Mouse (Mus musculus): ENCODE measurements around the gene Zdhhc11. TPM values are rescaled to one million over a fixed set of nuclear protein-coding genes. Genes with fewer than 3 reads are reported as not detected.
A peak's percentile ranks its signal among the peaks of the same experiment; 100 is the strongest.
"Not testable (repeated sequence)": the region's sequence is repeated elsewhere in the genome, so short reads cannot be mapped to it uniquely, and the experiment has no call there.

Zdhhc11 gene
- polyA plus RNA-seq, 1 experiment from 2014 or later: not detected

DNA sequence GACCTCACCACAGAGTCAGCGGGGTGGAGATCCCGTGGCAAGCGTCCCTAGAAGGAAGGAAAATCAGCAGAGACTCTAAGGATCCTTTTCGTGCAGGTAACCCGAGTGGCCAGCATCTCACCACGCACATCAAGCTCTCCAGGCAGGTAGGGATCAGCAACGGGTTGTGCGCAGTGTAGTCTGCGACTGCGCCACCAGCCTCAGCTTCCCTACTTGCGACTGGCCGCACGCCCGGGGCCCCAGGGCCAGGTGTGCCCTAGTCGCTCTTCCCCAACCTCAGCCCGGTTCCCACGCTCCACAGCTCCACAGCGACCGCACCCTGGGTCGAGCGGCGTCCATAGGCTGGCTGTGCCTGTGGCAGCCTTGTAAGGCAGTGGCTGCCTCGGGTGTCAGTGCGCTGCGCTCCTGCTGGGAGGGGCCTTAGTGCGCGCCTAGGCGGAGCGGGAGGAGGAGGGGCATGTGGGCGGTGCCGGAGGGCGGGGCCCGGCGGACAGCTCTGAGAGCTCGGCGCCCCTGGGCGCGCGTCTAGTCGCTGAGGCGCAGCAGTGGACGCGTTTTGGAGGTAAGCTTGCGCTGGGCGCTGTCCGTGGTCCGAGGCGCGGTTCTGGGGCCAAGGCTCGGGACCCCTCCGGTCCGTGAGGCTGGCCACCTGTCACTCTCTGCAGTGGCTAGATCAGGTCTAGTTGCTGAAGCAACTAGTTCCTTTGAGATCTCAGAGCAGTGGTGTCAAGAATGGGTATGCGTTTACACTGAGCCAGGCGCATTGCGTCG is 45.5 kb downstream of the Zdhhc11 start, which contains the start of gene Tppp:
Tppp (plus strand) TSS at position 460 of the 771 bp plus-strand sequence.
- under 1% methylated on average over 49 of the region's 56 CpGs for WGBS
- H3K9me3 ChIP-seq (ENCODE audit: low read length): no peaks in the 10 kb centered on the region
- TF ChIP-seq EP300 (IDR thresholded peaks at IDR 0.05) (no peak), CTCF (IDR thresholded peaks at IDR 0.05) (peak; percentile 17; the same call in 1 of the 2 replicates)
- ATAC-seq (peak; percentile 99), DNase-seq (ENCODE audit: low spot score) (peak; percentile 95)
- peaks cover 10% of the 10 kb centered on the region; the same call in 1 of the 2 replicates for H3K4me1 ChIP-seq (ENCODE audit: insufficient read depth, low read depth, low read length)
- H3K36me3 ChIP-seq (ENCODE audit: insufficient read depth, low read length): no peaks in the 10 kb centered on the region
- peaks cover 21% of the 10 kb centered on the region; the same call in 1 of the 2 replicates for H3K27me3 ChIP-seq (replicated peaks; ENCODE audit: insufficient read depth, low read length)
- H3K9ac ChIP-seq (replicated peaks; ENCODE audit: low read depth): peak within 1 kb of the TSS; percentile 29; the same call in 1 of the 2 replicates
- no peak within 1 kb of the TSS for H3K27ac ChIP-seq (ENCODE audit: low read length)
- H3K4me3 ChIP-seq (ENCODE audit: low read depth, low read length): peak within 1 kb of the TSS; percentile 58
- H3K4me2 ChIP-seq (replicated peaks; ENCODE audit: low read depth, low read length): peak within 1 kb of the TSS; percentile 96

GRCm38 (mm10) chr13:74009791-74010614 is 46.4 kb downstream of the Zdhhc11 start:
- ATAC-seq: peak; percentile 4; the same call in 1 of the 2 replicates
- Histone ChIP-seq H3K9me3 (ENCODE audit: low read length) (no peaks in the 10 kb centered on the region), H3K9ac (replicated peaks; ENCODE audit: low read depth) (peak overlapping the region; percentile 29; the same call in 1 of the 2 replicates), H3K36me3 (ENCODE audit: insufficient read depth, low read length) (no peaks in the 10 kb centered on the region), H3K4me2 (replicated peaks; ENCODE audit: low read depth, low read length) (peak overlapping the region; percentile 96), H3K4me3 (ENCODE audit: low read depth, low read length) (peak overlapping the region; percentile 58), H3K4me1 (ENCODE audit: insufficient read depth, low read depth, low read length) (peaks cover 10% of the 10 kb centered on the region; the same call in 1 of the 2 replicates), H3K27me3 (replicated peaks; ENCODE audit: insufficient read depth, low read length) (peaks cover 21% of the 10 kb centered on the region; the same call in 1 of the 2 replicates), H3K27ac (ENCODE audit: low read length) (no peak overlapping the region)
- DNase-seq (ENCODE audit: low spot score): peak; percentile 57
- TF ChIP-seq CTCF (IDR thresholded peaks at IDR 0.05) (no peak), EP300 (IDR thresholded peaks at IDR 0.05) (no peak)
- WGBS: under 1% methylated on average over 52 of the region's 55 CpGs

- Histone ChIP-seq H3K9ac (replicated peaks; ENCODE audit: low read depth) (no peak overlapping the region), H3K4me3 (ENCODE audit: low read depth, low read length) (peak overlapping the region; percentile 58; the same call in 1 of the 2 replicates), H3K36me3 (ENCODE audit: insufficient read depth, low read length) (no peaks in the 10 kb centered on the region), H3K9me3 (ENCODE audit: low read length) (no peaks in the 10 kb centered on the region), H3K27ac (ENCODE audit: low read length) (no peak overlapping the region), H3K27me3 (replicated peaks; ENCODE audit: insufficient read depth, low read length) (peaks cover 21% of the 10 kb centered on the region; the same call in 1 of the 2 replicates), H3K4me1 (ENCODE audit: insufficient read depth, low read depth, low read length) (peaks cover 10% of the 10 kb centered on the region; the same call in 1 of the 2 replicates), H3K4me2 (replicated peaks; ENCODE audit: low read depth, low read length) (peak overlapping the region; percentile 96)
- TF ChIP-seq EP300 (IDR thresholded peaks at IDR 0.05): no peak
- no peak for TF ChIP-seq CTCF (IDR thresholded peaks at IDR 0.05)
- ATAC-seq (no peak), DNase-seq (ENCODE audit: low spot score) (no peak)
- 20% methylated on average over 3 of the region's 3 CpGs for WGBS
These were observed 47.0 kb downstream of the Zdhhc11 start for GRCm38 (mm10) chr13:74010678-74011077.

DNA sequence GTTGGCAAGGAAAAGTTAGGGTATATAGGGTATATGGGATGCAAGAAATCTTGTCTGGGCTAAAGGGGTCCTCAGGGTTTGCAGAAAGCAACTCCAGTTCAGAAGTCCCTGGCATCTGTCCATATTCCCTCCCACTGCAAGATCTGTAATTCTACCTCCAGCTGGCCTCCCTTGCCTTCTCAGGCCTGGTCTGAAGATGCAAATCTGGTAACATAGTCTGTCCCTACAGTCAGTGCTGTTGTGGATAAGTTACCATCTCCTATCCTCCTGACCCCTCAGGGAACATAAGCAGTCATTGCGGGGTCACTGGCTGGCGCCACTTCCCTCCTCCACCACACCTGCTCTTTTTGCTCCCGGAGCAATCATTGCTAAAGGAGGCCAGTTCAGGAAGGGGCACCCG is 52.3 kb downstream of the Zdhhc11 start:
- TF ChIP-seq CTCF (IDR thresholded peaks at IDR 0.05) (no peak), EP300 (IDR thresholded peaks at IDR 0.05) (no peak)
- no peaks in the 10 kb centered on the region for H3K36me3 ChIP-seq (ENCODE audit: insufficient read depth, low read length)
- H3K9me3 ChIP-seq (ENCODE audit: low read length): no peaks in the 10 kb centered on the region
- DNase-seq (ENCODE audit: low spot score): no peak
- H3K27me3 ChIP-seq (replicated peaks; ENCODE audit: insufficient read depth, low read length): peaks cover 6% of the 10 kb centered on the region; the same call in 1 of the 2 replicates
- no peak overlapping the region for H3K27ac ChIP-seq (ENCODE audit: low read length)
- ATAC-seq: no peak
- no peak overlapping the region for H3K4me2 ChIP-seq (replicated peaks; ENCODE audit: low read depth, low read length)
- no peaks in the 10 kb centered on the region for H3K4me1 ChIP-seq (ENCODE audit: insufficient read depth, low read depth, low read length)
- no peak overlapping the region for H3K9ac ChIP-seq (replicated peaks; ENCODE audit: low read depth)
- WGBS: 75% methylated on average over 4 of the region's 4 CpGs
- no peak overlapping the region for H3K4me3 ChIP-seq (ENCODE audit: low read depth, low read length)

- no peak overlapping the region for H3K4me3 ChIP-seq (ENCODE audit: low read depth, low read length)
- no peak for DNase-seq (ENCODE audit: low spot score)
- ATAC-seq: no peak
- no peak for TF ChIP-seq CTCF (IDR thresholded peaks at IDR 0.05)
- TF ChIP-seq EP300 (IDR thresholded peaks at IDR 0.05): no peak
- H3K4me2 ChIP-seq (replicated peaks; ENCODE audit: low read depth, low read length): no peak overlapping the region
- H3K9ac ChIP-seq (replicated peaks; ENCODE audit: low read depth): no peak overlapping the region
- WGBS: 83% methylated on average over 4 of the region's 4 CpGs
- H3K27ac ChIP-seq (ENCODE audit: low read length): no peak overlapping the region
- no peaks in the 10 kb centered on the region for H3K27me3 ChIP-seq (replicated peaks; ENCODE audit: insufficient read depth, low read length)
- no peaks in the 10 kb centered on the region for H3K36me3 ChIP-seq (ENCODE audit: insufficient read depth, low read length)
- H3K9me3 ChIP-seq (ENCODE audit: low read length): no peaks in the 10 kb centered on the region
- H3K4me1 ChIP-seq (ENCODE audit: insufficient read depth, low read depth, low read length): no peaks in the 10 kb centered on the region
These were observed 53.8 kb downstream of the Zdhhc11 start for GRCm38 (mm10) chr13:74017426-74017825.

GRCm38 (mm10) chr13:74019006-74019405 is 55.4 kb downstream of the Zdhhc11 start:
- H3K4me1 ChIP-seq (ENCODE audit: insufficient read depth, low read depth, low read length); H3K4me3 ChIP-seq (ENCODE audit: low read depth, low read length); DNase-seq (ENCODE audit: low spot score); H3K4me2 ChIP-seq (replicated peaks; ENCODE audit: low read depth, low read length); H3K27ac ChIP-seq (ENCODE audit: low read length); H3K27me3 ChIP-seq (replicated peaks; ENCODE audit: insufficient read depth, low read length); H3K9me3 ChIP-seq (ENCODE audit: low read length); H3K9ac ChIP-seq (replicated peaks; ENCODE audit: low read depth); ATAC-seq; H3K36me3 ChIP-seq (ENCODE audit: insufficient read depth, low read length): not testable (repeated sequence)
- 69% methylated on average over 8 of the region's 8 CpGs for WGBS

Data from lung, postnatal 0 days (tissue).